Mouse (Mus musculus) lung, postnatal 14 days (tissue): Measurements from ENCODE around the gene Slc16a7.

ENCODE experiments used
- DNase-seq: peaks from one replicate; pipeline ENCODE4 v3.0.0; 2021

Slc16a7 gene

DNA sequence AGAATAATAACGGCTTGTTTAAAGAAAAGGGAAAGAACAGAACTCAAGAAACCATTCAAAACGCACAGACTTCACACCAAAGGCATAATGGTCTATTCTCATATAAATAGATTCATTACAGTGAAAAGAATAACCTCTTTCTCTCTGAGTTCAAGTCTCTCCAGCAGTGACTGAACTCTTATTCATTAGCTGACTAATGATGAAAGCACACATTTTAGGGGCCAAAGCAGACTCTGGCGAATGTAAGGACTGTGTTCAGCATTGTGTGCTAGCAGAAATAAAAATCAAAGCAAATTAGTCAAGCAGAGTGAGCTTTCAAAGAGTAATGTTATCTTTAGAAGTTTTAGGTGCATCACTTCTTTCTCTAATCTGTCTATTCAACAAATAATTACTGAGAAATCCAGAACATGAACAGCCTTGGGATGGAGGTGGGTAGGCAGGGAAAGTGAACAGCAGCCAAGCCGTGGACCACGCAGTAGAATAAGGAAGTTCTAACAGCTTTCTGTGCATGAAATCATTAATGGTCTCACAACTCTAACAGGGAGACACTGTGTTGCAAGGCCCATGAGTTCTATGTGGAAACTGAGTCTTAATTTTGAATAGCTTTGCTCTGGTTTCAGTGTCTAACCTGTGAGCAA lies 214.1 kb downstream of the Slc16a7 start:
- DNase-seq: no peak

DNA sequence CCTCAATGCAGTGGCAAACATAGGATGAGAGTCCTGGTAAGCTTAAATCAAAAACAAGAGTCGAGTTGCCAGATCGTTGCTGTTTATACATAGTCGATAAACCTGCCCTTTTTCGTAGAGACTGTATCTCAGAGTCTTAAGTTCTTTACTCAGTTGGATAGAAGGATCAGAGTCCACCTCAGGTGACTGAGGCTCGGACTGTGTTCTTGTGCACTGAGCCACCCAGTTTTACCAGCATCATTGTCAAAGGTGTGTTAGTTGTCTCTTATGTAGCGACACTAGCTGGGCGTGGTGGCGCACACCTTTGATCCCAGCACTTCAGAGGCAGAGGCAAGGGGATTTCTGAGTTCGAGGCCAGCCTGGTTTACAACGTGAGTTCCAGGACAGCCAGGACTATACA lies 217.6 kb downstream of the Slc16a7 start:
- DNase-seq: no peak

DNA sequence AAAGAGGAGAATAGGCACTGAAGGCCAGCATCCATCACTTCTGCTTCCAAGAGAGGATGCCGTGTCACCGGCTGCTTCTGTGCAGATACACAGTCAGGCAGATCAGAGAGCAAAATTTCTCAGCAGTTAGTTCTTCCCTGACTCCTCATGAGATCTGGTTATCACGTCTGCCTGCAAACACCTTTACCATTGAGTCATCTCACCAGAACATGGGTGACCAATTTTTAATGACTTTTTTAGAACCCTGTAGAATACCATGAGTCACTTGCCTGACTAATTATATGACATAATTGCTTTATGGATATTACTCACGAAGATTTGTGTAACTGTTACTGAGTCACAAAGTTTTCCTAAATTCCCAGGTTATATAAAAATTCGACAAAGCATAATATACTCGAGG lies 218.1 kb downstream of the Slc16a7 start:
- DNase-seq: no peak
